Mouse (Mus musculus): ENCODE results near the gene Zfp462. TPM values are rescaled to one million over a fixed set of nuclear protein-coding genes. Genes with fewer than 3 reads are reported as not detected.

Zfp462 gene
- polyA plus RNA-seq, 1 experiment from 2014 or later: 20.5 TPM

DNA sequence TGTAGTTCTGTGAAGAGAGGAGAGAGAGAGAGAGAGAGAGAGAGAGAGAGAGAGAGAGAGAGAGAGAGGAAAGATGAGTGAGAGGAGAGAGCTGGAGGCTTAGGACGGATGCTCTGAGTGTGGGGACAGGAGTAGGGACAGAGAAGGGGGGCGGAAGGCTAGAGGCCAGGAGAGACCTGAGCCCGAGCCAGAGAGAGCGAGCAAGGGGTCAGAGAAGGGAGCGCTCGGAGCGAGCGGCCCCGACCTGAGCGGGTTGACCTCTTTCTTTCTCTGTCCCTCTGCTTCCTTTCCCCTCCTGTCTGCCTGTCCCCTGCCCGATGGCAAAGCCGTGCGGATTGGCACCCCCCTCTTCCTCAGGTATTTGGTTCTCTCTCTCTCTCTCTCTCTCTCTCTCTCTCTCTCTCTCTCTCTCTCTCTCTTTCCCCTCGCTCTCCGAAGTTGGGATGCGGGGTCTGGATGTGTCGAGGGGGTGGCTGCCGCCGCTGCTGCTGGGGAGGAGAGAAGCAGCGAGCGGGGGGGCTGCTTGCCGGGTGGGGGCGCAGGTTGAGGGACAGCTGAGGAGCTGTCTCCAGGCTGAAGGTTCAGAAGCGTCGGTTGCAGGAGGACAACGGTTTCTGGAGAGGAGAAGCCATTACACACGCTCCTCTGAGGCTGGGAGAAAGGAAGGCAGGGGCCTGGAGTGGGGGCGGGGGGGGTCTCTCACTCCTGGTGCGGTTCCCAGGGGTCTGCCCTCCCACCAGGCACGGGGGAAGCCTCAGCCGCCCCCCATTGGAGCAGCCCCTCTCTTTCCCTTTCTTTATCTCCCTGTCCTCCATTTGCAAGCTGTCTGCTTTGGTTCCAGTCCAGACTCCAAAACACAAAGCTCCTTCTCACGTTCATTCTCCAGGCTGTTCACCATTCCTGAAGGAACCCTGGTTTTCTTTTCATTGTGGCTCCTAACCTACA, 4.0 kb downstream of the Zfp462 start:
- peak overlapping the region; percentile 70 for H3K4me2 ChIP-seq (ENCODE audit: low read length)
- H3K27ac ChIP-seq (ENCODE audit: low read length): peak overlapping the region; percentile 98
- peak overlapping the region; percentile 86 for H3K9ac ChIP-seq (replicated peaks; ENCODE audit: low read depth, low read length)
- H3K27me3 ChIP-seq (replicated peaks; ENCODE audit: control insufficient read depth, insufficient read depth, low read length): no peaks in the 10 kb centered on the region
- under 1% methylated on average over 26 of the region's 32 CpGs for WGBS
- ATAC-seq: peak; percentile 48
- H3K4me3 ChIP-seq (replicated peaks; ENCODE audit: low read length): peak overlapping the region; percentile 90
- no peaks in the 10 kb centered on the region for H3K36me3 ChIP-seq (ENCODE audit: control insufficient read depth, insufficient read depth)
- no peaks in the 10 kb centered on the region for H3K9me3 ChIP-seq (ENCODE audit: control insufficient read depth, low read length)
- peaks cover 25% of the 10 kb centered on the region for H3K4me1 ChIP-seq (replicated peaks; ENCODE audit: control insufficient read depth, insufficient read depth, low read length)

DNA sequence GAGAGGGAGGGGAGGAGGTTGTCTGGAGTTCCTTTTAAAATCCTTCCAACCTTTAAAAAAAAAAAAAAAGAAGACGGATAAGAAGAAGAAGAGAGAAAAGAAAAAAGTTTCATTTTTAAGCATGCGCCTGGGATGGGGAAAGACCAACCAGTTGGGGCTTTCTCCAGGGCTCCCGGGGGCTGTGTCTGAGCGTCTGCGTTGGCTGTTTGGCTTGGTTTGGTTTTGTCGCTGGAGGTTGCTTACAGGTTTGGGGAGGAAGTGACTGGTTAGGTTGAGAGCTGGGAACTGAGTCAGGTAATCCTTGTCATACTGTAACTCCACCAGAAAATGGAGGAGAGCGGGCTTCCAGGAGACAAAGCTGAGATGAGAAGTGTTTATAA, 4.7 kb downstream of the Zfp462 start:
- Histone ChIP-seq H3K36me3 (ENCODE audit: control insufficient read depth, insufficient read depth) (no peaks in the 10 kb centered on the region), H3K27me3 (replicated peaks; ENCODE audit: control insufficient read depth, insufficient read depth, low read length) (no peaks in the 10 kb centered on the region), H3K4me2 (ENCODE audit: low read length) (peak overlapping the region; percentile 70), H3K9me3 (ENCODE audit: control insufficient read depth, low read length) (no peaks in the 10 kb centered on the region), H3K9ac (replicated peaks; ENCODE audit: low read depth, low read length) (peak overlapping the region; percentile 86), H3K4me3 (replicated peaks; ENCODE audit: low read length) (peak overlapping the region; percentile 90), H3K27ac (ENCODE audit: low read length) (peak overlapping the region; percentile 98), H3K4me1 (replicated peaks; ENCODE audit: control insufficient read depth, insufficient read depth, low read length) (peaks cover 30% of the 10 kb centered on the region)
- no peak for ATAC-seq
- WGBS: 4% methylated on average over 7 of the region's 7 CpGs

DNA sequence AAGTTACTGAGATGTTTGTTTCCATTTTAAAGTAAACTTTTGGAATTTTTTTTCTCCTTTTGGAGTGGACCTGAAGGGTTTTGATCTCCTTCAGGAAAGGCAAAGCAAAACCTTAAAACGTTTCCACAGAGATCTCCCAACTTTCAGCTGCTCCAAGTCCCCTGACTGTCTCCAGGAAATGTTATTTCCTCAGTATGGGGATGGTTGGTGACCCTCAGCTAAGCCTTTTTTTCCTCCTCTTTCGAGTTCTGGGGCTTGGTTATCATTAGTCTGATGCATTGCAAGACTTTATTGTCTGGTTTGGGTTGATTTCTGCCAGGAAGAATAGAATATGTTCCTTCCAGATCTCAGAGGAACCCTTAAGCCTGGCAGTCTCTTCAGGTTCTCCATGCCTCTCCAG, 5.3 kb downstream of the Zfp462 start:
- ATAC-seq: no peak
- Histone ChIP-seq H3K27me3 (replicated peaks; ENCODE audit: control insufficient read depth, insufficient read depth, low read length) (no peaks in the 10 kb centered on the region), H3K9ac (replicated peaks; ENCODE audit: low read depth, low read length) (peak overlapping the region; percentile 86), H3K36me3 (ENCODE audit: control insufficient read depth, insufficient read depth) (no peaks in the 10 kb centered on the region), H3K4me1 (replicated peaks; ENCODE audit: control insufficient read depth, insufficient read depth, low read length) (peaks cover 36% of the 10 kb centered on the region), H3K27ac (ENCODE audit: low read length) (peak overlapping the region; percentile 98), H3K9me3 (ENCODE audit: control insufficient read depth, low read length) (no peaks in the 10 kb centered on the region), H3K4me3 (replicated peaks; ENCODE audit: low read length) (peak overlapping the region; percentile 90), H3K4me2 (ENCODE audit: low read length) (peak overlapping the region; percentile 70)
- WGBS: 17% methylated on average over 2 of the region's 2 CpGs

DNA sequence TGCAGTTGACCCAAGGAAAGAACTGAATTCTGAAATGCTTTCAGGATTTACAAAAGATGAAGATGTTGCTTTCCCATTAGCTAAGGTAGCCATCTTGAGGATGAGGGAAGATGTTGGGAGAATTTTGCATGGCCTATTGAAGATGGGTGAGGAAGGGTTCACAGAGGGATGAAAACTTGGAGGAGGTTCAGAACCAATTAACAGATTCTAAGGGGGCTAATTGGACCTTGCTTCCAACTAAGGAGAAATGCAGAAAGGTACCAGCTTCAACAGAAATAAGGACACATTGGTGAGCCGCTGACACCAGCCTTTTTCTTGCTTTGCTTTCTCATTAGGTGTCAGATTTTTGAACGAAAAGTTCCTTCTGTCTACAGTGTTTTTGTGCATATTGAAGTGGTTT, 6.0 kb downstream of the Zfp462 start:
- no peak for ATAC-seq
- H3K9ac ChIP-seq (replicated peaks; ENCODE audit: low read depth, low read length): peak overlapping the region; percentile 86
- peak overlapping the region; percentile 70 for H3K4me2 ChIP-seq (ENCODE audit: low read length)
- H3K9me3 ChIP-seq (ENCODE audit: control insufficient read depth, low read length): no peaks in the 10 kb centered on the region
- no peaks in the 10 kb centered on the region for H3K27me3 ChIP-seq (replicated peaks; ENCODE audit: control insufficient read depth, insufficient read depth, low read length)
- 32% methylated on average over 2 of the region's 2 CpGs for WGBS
- H3K4me3 ChIP-seq (replicated peaks; ENCODE audit: low read length): peak overlapping the region; percentile 90
- peaks cover 44% of the 10 kb centered on the region for H3K4me1 ChIP-seq (replicated peaks; ENCODE audit: control insufficient read depth, insufficient read depth, low read length)
- H3K27ac ChIP-seq (ENCODE audit: low read length): peak overlapping the region; percentile 98
- H3K36me3 ChIP-seq (ENCODE audit: control insufficient read depth, insufficient read depth): no peaks in the 10 kb centered on the region; the same call in 1 of the 2 replicates

DNA sequence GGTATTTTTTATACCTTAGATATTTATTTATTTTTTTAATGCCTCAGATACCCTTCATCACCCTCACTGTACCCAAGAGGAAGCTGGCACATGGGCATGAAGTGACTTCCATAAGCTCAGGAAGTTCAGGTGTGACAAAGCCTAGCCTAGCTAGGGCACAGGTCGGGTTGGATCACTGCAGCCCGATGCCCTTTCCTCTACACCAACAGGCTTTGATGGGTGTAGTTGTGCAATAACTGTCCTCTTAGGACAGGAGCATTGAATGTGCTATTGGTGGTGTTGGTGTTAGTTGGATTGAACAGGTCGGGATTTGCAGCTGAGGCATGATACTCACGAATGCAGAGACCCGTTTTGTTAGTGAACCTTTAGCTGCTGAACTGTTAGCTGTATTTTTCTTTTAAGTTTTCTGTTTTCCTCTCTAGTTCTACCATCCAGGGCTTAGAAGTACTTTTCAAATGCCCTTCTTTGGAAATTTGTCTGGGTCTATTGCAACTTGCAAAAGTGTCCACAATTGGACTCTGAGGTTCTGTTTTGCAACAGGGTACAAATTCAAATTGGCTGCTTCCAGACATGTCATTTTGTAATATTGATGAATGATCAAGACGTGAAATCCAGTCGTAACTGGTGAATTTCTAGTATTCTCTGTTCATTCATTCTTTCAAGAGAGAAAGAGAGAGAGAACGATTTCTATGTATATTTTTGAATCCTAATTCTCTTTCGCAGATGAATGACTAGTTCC, 9.0 kb downstream of the Zfp462 start:
- Histone ChIP-seq H3K4me2 (ENCODE audit: low read length) (peak overlapping the region; percentile 24), H3K4me1 (replicated peaks; ENCODE audit: control insufficient read depth, insufficient read depth, low read length) (peaks cover 57% of the 10 kb centered on the region), H3K27me3 (replicated peaks; ENCODE audit: control insufficient read depth, insufficient read depth, low read length) (no peaks in the 10 kb centered on the region), H3K36me3 (ENCODE audit: control insufficient read depth, insufficient read depth) (peaks cover 2% of the 10 kb centered on the region; the same call in 1 of the 2 replicates), H3K4me3 (replicated peaks; ENCODE audit: low read length) (no peak overlapping the region), H3K9ac (replicated peaks; ENCODE audit: low read depth, low read length) (no peak overlapping the region), H3K27ac (ENCODE audit: low read length) (no peak overlapping the region), H3K9me3 (ENCODE audit: control insufficient read depth, low read length) (no peaks in the 10 kb centered on the region)
- no peak for ATAC-seq
- WGBS: 80% methylated on average over 9 of the region's 9 CpGs

DNA sequence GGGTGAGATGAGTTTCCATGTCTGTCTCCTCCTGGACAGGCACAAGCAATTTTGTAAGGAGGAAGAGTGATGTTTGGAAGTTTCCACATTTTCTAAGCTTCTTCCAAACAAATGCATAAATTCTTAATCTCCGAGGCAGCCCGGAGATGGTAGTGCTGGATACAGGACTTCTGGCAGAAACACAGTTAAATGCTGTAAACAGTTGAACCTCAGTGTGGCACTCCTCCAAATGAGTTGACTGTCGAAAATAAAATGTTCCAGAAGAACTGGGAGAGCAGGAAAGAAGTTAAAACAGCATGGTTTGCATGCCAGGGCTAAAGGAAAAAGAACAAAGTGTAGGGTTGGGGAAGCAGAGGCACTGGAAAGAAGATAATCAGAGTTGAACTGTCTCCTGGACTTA, 9.6 kb downstream of the Zfp462 start:
- no peak for ATAC-seq

DNA sequence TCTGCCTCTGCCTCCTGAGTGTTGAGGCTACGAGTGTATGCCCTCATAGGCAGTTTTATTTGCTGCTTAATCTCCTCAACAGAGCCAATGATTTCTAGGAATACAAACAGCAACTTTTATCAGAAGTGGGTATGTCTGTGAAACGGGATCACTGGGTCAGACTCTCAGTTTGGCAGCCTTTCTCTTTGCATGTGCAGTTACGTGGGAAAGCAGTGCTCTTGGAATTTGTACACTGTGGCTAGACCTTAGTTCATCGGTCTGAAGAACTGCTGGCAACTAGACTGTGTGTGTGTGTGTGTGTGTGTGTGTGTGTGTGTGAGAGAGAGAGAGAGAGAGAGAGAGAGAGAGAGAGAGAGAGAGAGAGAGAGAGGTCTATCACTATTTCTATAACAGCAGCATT, 15.9 kb downstream of the Zfp462 start:
- Histone ChIP-seq H3K9me3 (ENCODE audit: control insufficient read depth, low read length) (no peaks in the 10 kb centered on the region), H3K4me1 (replicated peaks; ENCODE audit: control insufficient read depth, insufficient read depth, low read length) (peaks cover 36% of the 10 kb centered on the region), H3K9ac (replicated peaks; ENCODE audit: low read depth, low read length) (no peak overlapping the region), H3K27ac (ENCODE audit: low read length) (no peak overlapping the region), H3K4me2 (ENCODE audit: low read length) (no peak overlapping the region), H3K36me3 (ENCODE audit: control insufficient read depth, insufficient read depth) (peaks cover 5% of the 10 kb centered on the region; the same call in 1 of the 2 replicates), H3K27me3 (replicated peaks; ENCODE audit: control insufficient read depth, insufficient read depth, low read length) (no peaks in the 10 kb centered on the region), H3K4me3 (replicated peaks; ENCODE audit: low read length) (no peak overlapping the region)
- WGBS: 82% methylated on average over 4 of the region's 4 CpGs
- no peak for ATAC-seq

More for the DNA sequence above, 9.6 kb downstream of the Zfp462 start:
- Histone ChIP-seq H3K27ac (ENCODE audit: low read length) (no peak overlapping the region), H3K4me1 (replicated peaks; ENCODE audit: control insufficient read depth, insufficient read depth, low read length) (peaks cover 57% of the 10 kb centered on the region), H3K9ac (replicated peaks; ENCODE audit: low read depth, low read length) (no peak overlapping the region), H3K4me3 (replicated peaks; ENCODE audit: low read length) (no peak overlapping the region), H3K9me3 (ENCODE audit: control insufficient read depth, low read length) (no peaks in the 10 kb centered on the region), H3K4me2 (ENCODE audit: low read length) (peak overlapping the region; percentile 1; the same call in 1 of the 2 replicates), H3K27me3 (replicated peaks; ENCODE audit: control insufficient read depth, insufficient read depth, low read length) (no peaks in the 10 kb centered on the region), H3K36me3 (ENCODE audit: control insufficient read depth, insufficient read depth) (peaks cover 2% of the 10 kb centered on the region; the same call in 1 of the 2 replicates)
- 36% methylated on average over 3 of the region's 3 CpGs for WGBS

DNA sequence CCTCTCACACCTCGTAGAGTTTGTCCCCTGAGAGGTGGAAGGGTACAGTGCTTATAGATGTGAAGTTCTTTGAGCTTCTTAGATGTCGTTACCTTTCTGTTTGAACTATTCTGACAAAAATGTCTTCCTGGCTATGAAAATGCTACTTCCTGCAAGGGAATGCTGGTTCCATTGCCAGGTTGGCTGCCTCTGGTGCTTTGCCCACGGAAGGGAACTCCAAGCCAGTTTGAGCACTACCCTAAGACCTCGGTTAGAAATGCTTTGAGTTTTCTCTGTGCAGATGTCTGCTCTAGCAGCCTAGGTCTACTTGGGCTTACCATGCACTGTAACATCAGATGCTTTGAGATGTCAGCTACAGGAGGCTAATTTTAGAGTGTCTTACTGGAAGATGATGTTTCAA, 17.3 kb downstream of the Zfp462 start:
- Histone ChIP-seq H3K4me3 (replicated peaks; ENCODE audit: low read length) (no peak overlapping the region), H3K27ac (ENCODE audit: low read length) (no peak overlapping the region), H3K27me3 (replicated peaks; ENCODE audit: control insufficient read depth, insufficient read depth, low read length) (no peaks in the 10 kb centered on the region), H3K36me3 (ENCODE audit: control insufficient read depth, insufficient read depth) (peaks cover 5% of the 10 kb centered on the region; the same call in 1 of the 2 replicates), H3K9me3 (ENCODE audit: control insufficient read depth, low read length) (no peaks in the 10 kb centered on the region), H3K4me2 (ENCODE audit: low read length) (no peak overlapping the region), H3K9ac (replicated peaks; ENCODE audit: low read depth, low read length) (no peak overlapping the region), H3K4me1 (replicated peaks; ENCODE audit: control insufficient read depth, insufficient read depth, low read length) (peaks cover 36% of the 10 kb centered on the region)
- ATAC-seq: no peak
- WGBS: 78% methylated on average over 4 of the region's 4 CpGs

DNA sequence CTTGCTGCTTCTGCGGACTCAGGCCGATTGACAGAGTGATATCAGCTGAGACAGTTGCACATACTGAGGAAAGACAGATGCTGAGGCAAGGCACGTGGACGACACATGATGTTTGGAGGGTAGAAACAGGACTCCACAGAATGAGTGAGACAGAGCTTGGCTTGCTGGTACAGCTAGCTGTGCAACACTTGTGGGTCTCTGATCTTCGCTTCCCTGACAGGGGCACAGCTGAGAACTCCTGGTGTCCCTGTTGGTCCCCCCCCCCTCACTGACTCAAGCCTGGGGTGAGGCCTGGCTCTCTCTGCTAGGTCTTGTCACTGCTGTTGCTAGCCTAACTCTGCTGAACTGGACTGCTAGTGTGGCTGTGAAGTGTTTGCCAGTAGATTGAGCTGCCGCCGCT, 18.7 kb downstream of the Zfp462 start:
- Histone ChIP-seq H3K36me3 (ENCODE audit: control insufficient read depth, insufficient read depth) (0 out of 2 replicates have a peak, but pooled peaks cover 2% of the 10 kb centered on the region), H3K4me3 (replicated peaks; ENCODE audit: low read length) (no peak overlapping the region), H3K27ac (ENCODE audit: low read length) (no peak overlapping the region), H3K4me2 (ENCODE audit: low read length) (no peak overlapping the region), H3K27me3 (replicated peaks; ENCODE audit: control insufficient read depth, insufficient read depth, low read length) (no peaks in the 10 kb centered on the region), H3K4me1 (replicated peaks; ENCODE audit: control insufficient read depth, insufficient read depth, low read length) (peaks cover 38% of the 10 kb centered on the region), H3K9ac (replicated peaks; ENCODE audit: low read depth, low read length) (no peak overlapping the region), H3K9me3 (ENCODE audit: control insufficient read depth, low read length) (no peaks in the 10 kb centered on the region)
- WGBS: 66% methylated on average over 7 of the region's 7 CpGs
- no peak for ATAC-seq
